Mouse (Mus musculus) forebrain, embryonic 15.5 days (tissue): Measurements from ENCODE around the gene Timd4. TPM values are rescaled to one million over a fixed set of nuclear protein-coding genes. Genes with fewer than 3 reads are reported as not detected.

Experiments used
- ATAC-seq: fragments of 200-750 bp; cut with Nextera tagmentation; replicated peaks from 2 replicates; pipeline ENCODE4 v1.8.0; 2017; ENCODE audit warnings: mild to moderate bottlenecking, moderate TSS enrichment, moderate library complexity
- H3K27ac ChIP-seq: fragments of 300-500 bp; sonication (generic); replicated peaks from 2 replicates; pipeline ENCODE4 v1.5.1; 2015; ENCODE audit warnings: mild to moderate bottlenecking, inconsistent platforms
- H3K27me3 ChIP-seq: fragments of 300-500 bp; sonication (generic); 2 replicates; pipeline ENCODE4 v1.6.1; 2015; ENCODE audit warnings: inconsistent platforms
- H3K36me3 ChIP-seq: fragments of 300-500 bp; sonication (generic); 2 replicates; pipeline ENCODE4 v1.6.1; 2015; ENCODE audit warnings: mild to moderate bottlenecking, inconsistent platforms
- H3K4me1 ChIP-seq: fragments of 300-500 bp; sonication (generic); 2 replicates; pipeline ENCODE4 v1.6.1; 2015; ENCODE audit warnings: inconsistent platforms
- H3K4me2 ChIP-seq: fragments of 300-500 bp; sonication (generic); replicated peaks from 2 replicates; pipeline ENCODE4 v1.6.1; 2015; ENCODE audit warnings: mild to moderate bottlenecking, inconsistent platforms
- H3K4me3 ChIP-seq: fragments of 300-500 bp; sonication (generic); 2 replicates; pipeline ENCODE4 v1.5.1; 2015; ENCODE audit warnings: mild to moderate bottlenecking, inconsistent platforms
- H3K9ac ChIP-seq: fragments of 300-500 bp; sonication (generic); replicated peaks from 2 replicates; pipeline ENCODE4 v1.6.1; 2015; ENCODE audit warnings: mild to moderate bottlenecking, inconsistent platforms
- H3K9me3 ChIP-seq: fragments of 300-500 bp; sonication (generic); 2 replicates; pipeline ENCODE4 v1.6.1; 2016; ENCODE audit warnings: inconsistent platforms
- WGBS: fragments of 180-500 bp; shearing (Covaris S2); methylation state at CpG from one replicate; pipeline ENCODE4 v1.1.7; 2015; ENCODE audit warnings: mixed read lengths; 5-methylcytosine and 5-hydroxymethylcytosine counted together
- polyA plus RNA-seq: library from polyadenylated mRNA; unstranded; fragments of >200 nt; fragmentation: Nextera tagmentation; extraction: Ambion mirVana; gene quantifications from 2 replicates; pipeline ENCODE4 v1.2.1, GENCODE M21; 2015

Timd4 gene
- not detected in 2 replicates for polyA plus RNA-seq

- Histone ChIP-seq H3K4me2 (no peak within 1 kb of the TSS), H3K27me3 (no peaks in the 10 kb centered on the region), H3K4me1 (no peaks in the 10 kb centered on the region), H3K4me3 (no peak within 1 kb of the TSS), H3K27ac (no peak within 1 kb of the TSS), H3K9me3 (no peaks in the 10 kb centered on the region), H3K9ac (no peak within 1 kb of the TSS), H3K36me3 (no peaks in the 10 kb centered on the region)
- no peak for ATAC-seq
- 89% methylated on average over 5 of the region's 5 CpGs for WGBS
Observed at GRCm38 (mm10) chr11:46810511-46810910, at the start of gene Timd4. Gene Timd4, plus strand, starts transcription at chr11:46810800.

GRCm38 (mm10) chr11:46776879-46777278 lies 33.7 kb upstream of the Timd4 start:
- H3K36me3 ChIP-seq = no peaks in the 10 kb centered on the region
- no peaks in the 10 kb centered on the region for H3K9me3 ChIP-seq
- ATAC-seq = no peak
- no peaks in the 10 kb centered on the region for H3K27me3 ChIP-seq
- H3K4me2 ChIP-seq = no peak overlapping the region
- no peak overlapping the region for H3K4me3 ChIP-seq
- no peaks in the 10 kb centered on the region for H3K4me1 ChIP-seq
- no peak overlapping the region for H3K27ac ChIP-seq
- WGBS = 76% methylated on average over 3 of the region's 3 CpGs
- no peak overlapping the region for H3K9ac ChIP-seq

GRCm38 (mm10) chr11:46779811-46780210 lies 30.8 kb upstream of the Timd4 start:
- H3K4me1 ChIP-seq = no peaks in the 10 kb centered on the region
- no peaks in the 10 kb centered on the region for H3K9me3 ChIP-seq
- no peak overlapping the region for H3K27ac ChIP-seq
- no peak overlapping the region for H3K4me2 ChIP-seq
- H3K4me3 ChIP-seq = no peak overlapping the region
- WGBS = 83% methylated on average over 2 of the region's 2 CpGs
- no peak overlapping the region for H3K9ac ChIP-seq
- H3K27me3 ChIP-seq = no peaks in the 10 kb centered on the region
- ATAC-seq = no peak
- no peaks in the 10 kb centered on the region for H3K36me3 ChIP-seq

GRCm38 (mm10) chr11:46804440-46804839 lies 6.2 kb upstream of the Timd4 start:
- no peak for ATAC-seq
- Histone ChIP-seq H3K4me1 (no peaks in the 10 kb centered on the region), H3K36me3 (no peaks in the 10 kb centered on the region), H3K27me3 (no peaks in the 10 kb centered on the region), H3K27ac (no peak overlapping the region), H3K4me3 (no peak overlapping the region), H3K9me3 (no peaks in the 10 kb centered on the region), H3K4me2 (no peak overlapping the region), H3K9ac (no peak overlapping the region)
- 89% methylated on average over 2 of the region's 2 CpGs for WGBS

GRCm38 (mm10) chr11:46817692-46818091 lies 7.1 kb downstream of the Timd4 start:
- Histone ChIP-seq H3K4me2 (no peak overlapping the region), H3K9ac (no peak overlapping the region), H3K27ac (no peak overlapping the region), H3K27me3 (no peaks in the 10 kb centered on the region), H3K9me3 (no peaks in the 10 kb centered on the region), H3K4me1 (no peaks in the 10 kb centered on the region), H3K36me3 (no peaks in the 10 kb centered on the region), H3K4me3 (no peak overlapping the region)
- 94% methylated on average over 5 of the region's 5 CpGs for WGBS
- no peak for ATAC-seq

- no peaks in the 10 kb centered on the region for H3K27me3 ChIP-seq
- no peaks in the 10 kb centered on the region for H3K4me1 ChIP-seq
- H3K4me3 ChIP-seq = no peak overlapping the region
- no peak overlapping the region for H3K9ac ChIP-seq
- H3K9me3 ChIP-seq = no peaks in the 10 kb centered on the region
- no peak overlapping the region for H3K4me2 ChIP-seq
- 81% methylated on average over 4 of the region's 4 CpGs for WGBS
- H3K27ac ChIP-seq = no peak overlapping the region
- no peak for ATAC-seq
- no peaks in the 10 kb centered on the region for H3K36me3 ChIP-seq
Observed at GRCm38 (mm10) chr11:46819930-46820329, 9.3 kb downstream of the Timd4 start.

GRCm38 (mm10) chr11:46830348-46830747 lies 19.7 kb downstream of the Timd4 start:
- H3K9me3 ChIP-seq = no peaks in the 10 kb centered on the region
- 81% methylated on average over 2 of the region's 2 CpGs for WGBS
- H3K4me1 ChIP-seq = no peaks in the 10 kb centered on the region
- H3K36me3 ChIP-seq = no peaks in the 10 kb centered on the region
- H3K27ac ChIP-seq = no peak overlapping the region
- H3K9ac ChIP-seq = no peak overlapping the region
- no peaks in the 10 kb centered on the region for H3K27me3 ChIP-seq
- no peak overlapping the region for H3K4me3 ChIP-seq
- H3K4me2 ChIP-seq = no peak overlapping the region
- ATAC-seq = no peak

- no peak overlapping the region for H3K4me3 ChIP-seq
- H3K9me3 ChIP-seq = no peaks in the 10 kb centered on the region
- H3K27me3 ChIP-seq = no peaks in the 10 kb centered on the region
- no peak overlapping the region for H3K9ac ChIP-seq
- H3K4me1 ChIP-seq = no peaks in the 10 kb centered on the region
- ATAC-seq = no peak
- H3K36me3 ChIP-seq = no peaks in the 10 kb centered on the region
- no peak overlapping the region for H3K4me2 ChIP-seq
- no peak overlapping the region for H3K27ac ChIP-seq
- 73% methylated on average over 1 of the region's 1 CpGs for WGBS
Observed at GRCm38 (mm10) chr11:46835080-46835479, 24.5 kb downstream of the Timd4 start.

- Histone ChIP-seq H3K4me2 (no peak overlapping the region), H3K9me3 (no peaks in the 10 kb centered on the region), H3K9ac (no peak overlapping the region), H3K4me3 (no peak overlapping the region), H3K27me3 (no peaks in the 10 kb centered on the region), H3K27ac (no peak overlapping the region), H3K4me1 (no peaks in the 10 kb centered on the region), H3K36me3 (no peaks in the 10 kb centered on the region)
- no peak for ATAC-seq
- WGBS = 69% methylated on average over 2 of the region's 2 CpGs
Observed at GRCm38 (mm10) chr11:46842015-46842726, 31.6 kb downstream of the Timd4 start.

GRCm38 (mm10) chr11:46846661-46847060 lies 36.1 kb downstream of the Timd4 start:
- Histone ChIP-seq H3K36me3 (no peaks in the 10 kb centered on the region), H3K9ac (no peak overlapping the region), H3K4me1 (0 out of 2 replicates have a peak, but pooled peaks cover 2% of the 10 kb centered on the region), H3K27ac (no peak overlapping the region), H3K9me3 (no peaks in the 10 kb centered on the region), H3K27me3 (no peaks in the 10 kb centered on the region), H3K4me3 (no peak overlapping the region), H3K4me2 (no peak overlapping the region)
- no peak for ATAC-seq
- WGBS = 47% methylated on average over 1 of the region's 1 CpGs

GRCm38 (mm10) chr11:46847827-46848220 lies 37.2 kb downstream of the Timd4 start:
- WGBS = 47% methylated on average over 3 of the region's 3 CpGs
- Histone ChIP-seq H3K9me3 (no peaks in the 10 kb centered on the region), H3K27me3 (no peaks in the 10 kb centered on the region), H3K4me1 (0 out of 2 replicates have a peak, but pooled peaks cover 2% of the 10 kb centered on the region), H3K27ac (no peak overlapping the region), H3K9ac (no peak overlapping the region), H3K4me3 (no peak overlapping the region), H3K4me2 (no peak overlapping the region), H3K36me3 (no peaks in the 10 kb centered on the region)
- ATAC-seq = no peak

GRCm38 (mm10) chr11:46848221-46848971 lies 37.8 kb downstream of the Timd4 start:
- peak; percentile 92 for ATAC-seq
- no peaks in the 10 kb centered on the region for H3K9me3 ChIP-seq
- no peaks in the 10 kb centered on the region for H3K36me3 ChIP-seq
- no peaks in the 10 kb centered on the region for H3K27me3 ChIP-seq
- no peak overlapping the region for H3K4me3 ChIP-seq
- H3K4me2 ChIP-seq = no peak overlapping the region
- H3K27ac ChIP-seq = no peak overlapping the region
- no peak overlapping the region for H3K9ac ChIP-seq
- WGBS = 28% methylated on average over 8 of the region's 8 CpGs
- H3K4me1 ChIP-seq = 0 out of 2 replicates have a peak, but pooled peaks cover 2% of the 10 kb centered on the region
